ENCODE assay signal across 8 mouse cellular contexts in genomic region chr19:3292028-3292427, GRCm38 (mm10). TPM values are rescaled to one million over a fixed set of nuclear protein-coding genes. Genes with fewer than 3 reads are reported as not detected.
DNase-seq lines count a peak whose midpoint lies in the region; ATAC-seq and TF ChIP-seq lines count a peak whose summit lies in the region.

No protein-coding gene starts in this region.

- TF ChIP-seq CTCF in small intestine, adult 2 months (IDR thresholded peaks at IDR 0.05; ENCODE audit: extremely low read depth, insufficient read length, insufficient replicate concordance, low read depth, low read length): peak; percentile 78; the same call in 1 of the 2 replicates

- H3K9ac ChIP-seq in intestine, embryonic 16.5 days (ENCODE audit: low read depth, low read length): no peak overlapping the region
- no peak overlapping the region for H3K9ac ChIP-seq in limb, embryonic 11.5 days (ENCODE audit: low read length)
- H3K9ac ChIP-seq in midbrain, embryonic 13.5 days (replicated peaks): no peak overlapping the region

- peak; percentile 31 for DNase-seq in cerebellum, adult 9-11 months
- no peak for DNase-seq in cerebellum, adult 9-10 months
- DNase-seq in cerebellum, postnatal 25 days: peak; percentile 58 to 71
- DNase-seq in gastrocnemius, adult 18-20 months (ENCODE audit: low spot score): peak; percentile 56
- DNase-seq in limb, embryonic 11.5 days (ENCODE audit: low spot score): peak; percentile 69

- H3K4me1 ChIP-seq in intestine, embryonic 16.5 days (ENCODE audit: control insufficient read depth, insufficient read depth, low read length): peaks cover 6% of the 10 kb centered on the region
- no peaks in the 10 kb centered on the region for H3K4me1 ChIP-seq in limb, embryonic 11.5 days (ENCODE audit: control insufficient read depth, insufficient read depth, low read length)
- H3K4me1 ChIP-seq in midbrain, embryonic 13.5 days (replicated peaks): no peaks in the 10 kb centered on the region
- peaks cover 16% of the 10 kb centered on the region; the same call in 1 of the 2 replicates for H3K4me1 ChIP-seq in small intestine, adult 2 months (ENCODE audit: control insufficient read depth, insufficient read depth, insufficient read length, low read length)

- ATAC-seq in intestine, embryonic 16.5 days: peak; percentile 51
- no peak for ATAC-seq in limb, embryonic 11.5 days (ENCODE audit: insufficient number of reproducible peaks, low FRiP score, low TSS enrichment, low read depth)
- peak; percentile 88 for ATAC-seq in midbrain, embryonic 13.5 days

- H3K4me2 ChIP-seq in intestine, embryonic 16.5 days (ENCODE audit: low read depth, low read length): no peak overlapping the region
- no peak overlapping the region for H3K4me2 ChIP-seq in limb, embryonic 11.5 days (ENCODE audit: low read depth, severe bottlenecking)
- H3K4me2 ChIP-seq in midbrain, embryonic 13.5 days (replicated peaks): no peak overlapping the region

- TF ChIP-seq POLR2A in small intestine, adult 2 months (IDR thresholded peaks at IDR 0.05; ENCODE audit: low read depth, low read length): no peak

- WGBS in intestine, embryonic 16.5 days: 54% methylated on average over 2 of the region's 2 CpGs
- WGBS in limb, embryonic 11.5 days: 76% methylated on average over 2 of the region's 2 CpGs
- WGBS in midbrain, embryonic 13.5 days: 68% methylated on average over 2 of the region's 2 CpGs
- 58% methylated on average over 2 of the region's 2 CpGs for WGBS in small intestine, adult 2 months

- H3K9me3 ChIP-seq in intestine, embryonic 16.5 days (ENCODE audit: control insufficient read depth, low read length): no peaks in the 10 kb centered on the region
- no peaks in the 10 kb centered on the region for H3K9me3 ChIP-seq in limb, embryonic 11.5 days (ENCODE audit: control insufficient read depth, low read length)
- no peaks in the 10 kb centered on the region for H3K9me3 ChIP-seq in midbrain, embryonic 13.5 days

- no peak overlapping the region for H3K27ac ChIP-seq in intestine, embryonic 16.5 days (ENCODE audit: low read length)
- no peak overlapping the region for H3K27ac ChIP-seq in limb, embryonic 11.5 days (replicated peaks; ENCODE audit: low read depth, low read length)
- no peak overlapping the region for H3K27ac ChIP-seq in midbrain, embryonic 13.5 days
- no peak overlapping the region for H3K27ac ChIP-seq in small intestine, adult 2 months (ENCODE audit: insufficient read depth, low read depth, low read length)

- H3K27me3 ChIP-seq in intestine, embryonic 16.5 days (replicated peaks; ENCODE audit: control insufficient read depth, insufficient read depth, low read length): no peaks in the 10 kb centered on the region
- no peaks in the 10 kb centered on the region for H3K27me3 ChIP-seq in limb, embryonic 11.5 days (ENCODE audit: control insufficient read depth, insufficient read depth, low read length)
- H3K27me3 ChIP-seq in midbrain, embryonic 13.5 days: no peaks in the 10 kb centered on the region
- no peaks in the 10 kb centered on the region for H3K27me3 ChIP-seq in small intestine, adult 2 months (ENCODE audit: control insufficient read depth, insufficient read depth, low read length)

- H3K36me3 ChIP-seq in intestine, embryonic 16.5 days (ENCODE audit: control insufficient read depth, insufficient read depth, low read length): 0 out of 2 replicates have a peak, but pooled peaks cover under 1% of the 10 kb centered on the region
- H3K36me3 ChIP-seq in limb, embryonic 11.5 days (ENCODE audit: control insufficient read depth, insufficient read depth, low read length): peaks cover 21% of the 10 kb centered on the region; the same call in 1 of the 2 replicates
- peaks cover 54% of the 10 kb centered on the region for H3K36me3 ChIP-seq in midbrain, embryonic 13.5 days
- peaks cover 25% of the 10 kb centered on the region for H3K36me3 ChIP-seq in small intestine, adult 2 months (ENCODE audit: control insufficient read depth, insufficient read depth, low read length)

- H3K4me3 ChIP-seq in intestine, embryonic 16.5 days (ENCODE audit: low read length): no peak overlapping the region
- H3K4me3 ChIP-seq in limb, embryonic 11.5 days (ENCODE audit: low read depth, low read length): no peak overlapping the region
- H3K4me3 ChIP-seq in midbrain, embryonic 13.5 days (replicated peaks): no peak overlapping the region
- H3K4me3 ChIP-seq in small intestine, adult 2 months (ENCODE audit: low read depth, low read length): no peak overlapping the region

RNA-seq across cellular contexts. Expression of gene Ighmbp2, which starts 9.2 kb away (rescaled TPM):
- total RNA-seq in gastrocnemius, adult 18-20 months (2021): 1 to 10 TPM; 4.1 to 4.5 TPM
- 7.2 and 7.9 TPM in 2 replicates for polyA plus RNA-seq in intestine, embryonic 16.5 days (2015; fragmentation: Nextera tagmentation; extraction: Ambion mirVana)
- polyA plus RNA-seq in limb, embryonic 11.5 days (2014; fragmentation: Nextera tagmentation; extraction: Ambion mirVana): 9.1 and 9.5 TPM in 2 replicates
- 11.6 and 11.9 TPM in 2 replicates for polyA plus RNA-seq in midbrain, embryonic 13.5 days (2015; fragmentation: Nextera tagmentation; extraction: Ambion mirVana)
- polyA plus RNA-seq in small intestine, adult 2 months (2012; rRNA removed): 2.3 and 5.1 TPM in 2 replicates

RNA-seq across cellular contexts. Expression of gene Mrpl21, which starts 9.3 kb away (rescaled TPM):
- 10 to 100 TPM; 57.3 to 65.9 TPM for total RNA-seq in gastrocnemius, adult 18-20 months (2021)
- polyA plus RNA-seq in intestine, embryonic 16.5 days (2015; fragmentation: Nextera tagmentation; extraction: Ambion mirVana): 108 and 122 TPM in 2 replicates
- 155 TPM in 2 replicates for polyA plus RNA-seq in limb, embryonic 11.5 days (2014; fragmentation: Nextera tagmentation; extraction: Ambion mirVana)
- 111 and 118 TPM in 2 replicates for polyA plus RNA-seq in midbrain, embryonic 13.5 days (2015; fragmentation: Nextera tagmentation; extraction: Ambion mirVana)
- polyA plus RNA-seq in small intestine, adult 2 months (2012; rRNA removed): 29.0 and 34.3 TPM in 2 replicates

RNA-seq across cellular contexts. Expression of gene Cpt1a, which starts 30.1 kb away (rescaled TPM):
- 1 to 10 TPM; 6.2 to 8.3 TPM for total RNA-seq in gastrocnemius, adult 18-20 months (2021)
- polyA plus RNA-seq in intestine, embryonic 16.5 days (2015; fragmentation: Nextera tagmentation; extraction: Ambion mirVana): 43.7 and 49.5 TPM in 2 replicates
- polyA plus RNA-seq in limb, embryonic 11.5 days (2014; fragmentation: Nextera tagmentation; extraction: Ambion mirVana): 10.6 and 10.8 TPM in 2 replicates
- polyA plus RNA-seq in midbrain, embryonic 13.5 days (2015; fragmentation: Nextera tagmentation; extraction: Ambion mirVana): 12.9 TPM in 2 replicates
- polyA plus RNA-seq in small intestine, adult 2 months (2012; rRNA removed): 40.5 and 92.1 TPM in 2 replicates
